Mouse (Mus musculus) forebrain, embryonic 11.5 days (tissue): ENCODE data around the gene Plekho2. TPM values are rescaled to one million over a fixed set of nuclear protein-coding genes. Genes with fewer than 3 reads are reported as not detected.

ENCODE experiments used
- ATAC-seq: fragments of 200-750 bp; cut with Nextera tagmentation; replicated peaks from 2 replicates; pipeline ENCODE4 v1.8.0; 2017; ENCODE audit warnings: moderate TSS enrichment; ENCODE audit not compliant: low FRiP score
- DNase-seq: peaks from one replicate; pipeline ENCODE4 v3.0.0-alpha.2; 2017; ENCODE audit warnings: low spot score
- H3K27ac ChIP-seq: fragments of 300-500 bp; sonication (generic); 2 replicates; pipeline ENCODE4 v1.5.1; 2014; ENCODE audit warnings: low read depth, low read length
- H3K27me3 ChIP-seq: fragments of 300-500 bp; sonication (generic); 2 replicates; pipeline ENCODE4 v1.6.1; 2014; ENCODE audit warnings: mild to moderate bottlenecking, low read length, mixed read lengths; ENCODE audit not compliant: control insufficient read depth, insufficient read depth
- H3K36me3 ChIP-seq: fragments of 300-500 bp; sonication (generic); 2 replicates; pipeline ENCODE4 v1.6.1; 2014; ENCODE audit warnings: mild to moderate bottlenecking, low read length, moderate library complexity, mixed read lengths; ENCODE audit not compliant: control insufficient read depth, insufficient read depth
- H3K4me1 ChIP-seq: fragments of 300-500 bp; sonication (generic); replicated peaks from 2 replicates; pipeline ENCODE4 v1.6.1; 2014; ENCODE audit warnings: low read length, mixed read lengths; ENCODE audit not compliant: control insufficient read depth, insufficient read depth
- H3K4me2 ChIP-seq: fragments of 300-500 bp; sonication (generic); 2 replicates; pipeline ENCODE4 v1.6.1; 2014; ENCODE audit warnings: low read depth, mild to moderate bottlenecking, low read length, moderate library complexity, mixed read lengths; ENCODE audit not compliant: severe bottlenecking
- H3K4me3 ChIP-seq: fragments of 300-500 bp; sonication (generic); 2 replicates; pipeline ENCODE4 v1.5.1; 2014; ENCODE audit warnings: low read depth, low read length
- H3K9ac ChIP-seq: fragments of 300-500 bp; sonication (generic); 2 replicates; pipeline ENCODE4 v1.6.1; 2014; ENCODE audit warnings: low read length
- H3K9me3 ChIP-seq: fragments of 300-500 bp; sonication (generic); 2 replicates; pipeline ENCODE4 v1.6.1; 2016; ENCODE audit warnings: low read length, mixed read lengths; ENCODE audit not compliant: control insufficient read depth
- WGBS: fragments of 180-500 bp; shearing (Covaris S2); extraction: QIAGEN DNeasy Blood & Tissue Kit; methylation state at CpG from one replicate; pipeline ENCODE4 v1.1.7; 2014; 5-methylcytosine and 5-hydroxymethylcytosine counted together
- polyA plus RNA-seq: library from polyadenylated mRNA; unstranded; fragments of >200 nt; fragmentation: Nextera tagmentation; extraction: Ambion mirVana; gene quantifications from 2 replicates; pipeline ENCODE4 v1.2.1, GENCODE M21; 2014

Plekho2 gene
- polyA plus RNA-seq, 1 experiment from 2014 or later, result 8.8 TPM

DNA sequence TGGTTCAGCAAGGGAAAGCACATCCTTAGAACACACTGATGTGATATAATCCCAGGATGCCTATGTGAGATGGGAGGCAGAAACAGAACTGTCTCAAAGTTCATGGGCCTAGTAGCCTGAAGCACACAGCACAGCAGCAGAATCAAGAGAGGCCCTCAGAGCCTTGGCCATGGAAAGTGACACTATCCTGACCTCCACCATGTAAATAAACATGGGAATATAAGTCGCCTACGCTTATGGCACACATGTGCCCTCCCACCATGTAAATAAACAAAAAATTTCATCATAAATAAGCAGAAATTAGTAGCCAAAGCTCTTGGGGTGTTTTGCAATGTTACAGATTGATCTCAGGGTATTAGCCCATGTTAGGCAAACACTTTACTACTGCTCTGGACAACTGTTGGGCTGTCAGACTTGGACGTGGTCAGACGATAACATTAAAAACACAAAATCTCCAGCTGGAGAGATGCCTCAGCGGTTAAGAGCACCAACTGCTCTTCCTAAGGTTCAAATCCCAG, 32.2 kb upstream of the Plekho2 start:
- no peak for DNase-seq
- Histone ChIP-seq H3K9me3 (no peaks in the 10 kb centered on the region), H3K27ac (no peak overlapping the region), H3K4me3 (no peak overlapping the region), H3K36me3 (no peaks in the 10 kb centered on the region), H3K9ac (no peak overlapping the region), H3K4me2 (no peak overlapping the region), H3K27me3 (no peaks in the 10 kb centered on the region), H3K4me1 (no peaks in the 10 kb centered on the region)
- WGBS, result 91% methylated on average over 5 of the region's 5 CpGs
- no peak for ATAC-seq

DNA sequence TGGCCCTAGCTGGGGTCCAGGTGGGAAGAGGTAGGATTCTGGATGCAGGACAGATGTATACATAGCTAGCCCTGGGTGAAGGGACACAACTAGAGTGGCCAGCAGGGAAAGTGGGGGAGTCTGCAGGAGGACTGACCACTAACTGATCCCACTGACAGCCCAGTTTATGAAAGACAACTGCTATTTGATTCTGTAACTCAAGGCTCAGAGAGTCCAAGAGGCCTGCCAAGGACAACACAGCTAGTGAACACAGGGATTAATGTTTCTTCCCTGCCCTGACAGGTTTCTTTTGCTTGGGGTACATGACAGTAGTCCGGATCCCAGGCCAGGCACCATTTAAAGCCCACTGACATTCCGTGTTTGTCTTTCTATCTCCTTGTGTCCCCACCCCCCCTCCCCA, 27.3 kb upstream of the Plekho2 start:
- no peak for ATAC-seq
- Histone ChIP-seq H3K4me3 (no peak overlapping the region), H3K9me3 (no peaks in the 10 kb centered on the region)

DNA sequence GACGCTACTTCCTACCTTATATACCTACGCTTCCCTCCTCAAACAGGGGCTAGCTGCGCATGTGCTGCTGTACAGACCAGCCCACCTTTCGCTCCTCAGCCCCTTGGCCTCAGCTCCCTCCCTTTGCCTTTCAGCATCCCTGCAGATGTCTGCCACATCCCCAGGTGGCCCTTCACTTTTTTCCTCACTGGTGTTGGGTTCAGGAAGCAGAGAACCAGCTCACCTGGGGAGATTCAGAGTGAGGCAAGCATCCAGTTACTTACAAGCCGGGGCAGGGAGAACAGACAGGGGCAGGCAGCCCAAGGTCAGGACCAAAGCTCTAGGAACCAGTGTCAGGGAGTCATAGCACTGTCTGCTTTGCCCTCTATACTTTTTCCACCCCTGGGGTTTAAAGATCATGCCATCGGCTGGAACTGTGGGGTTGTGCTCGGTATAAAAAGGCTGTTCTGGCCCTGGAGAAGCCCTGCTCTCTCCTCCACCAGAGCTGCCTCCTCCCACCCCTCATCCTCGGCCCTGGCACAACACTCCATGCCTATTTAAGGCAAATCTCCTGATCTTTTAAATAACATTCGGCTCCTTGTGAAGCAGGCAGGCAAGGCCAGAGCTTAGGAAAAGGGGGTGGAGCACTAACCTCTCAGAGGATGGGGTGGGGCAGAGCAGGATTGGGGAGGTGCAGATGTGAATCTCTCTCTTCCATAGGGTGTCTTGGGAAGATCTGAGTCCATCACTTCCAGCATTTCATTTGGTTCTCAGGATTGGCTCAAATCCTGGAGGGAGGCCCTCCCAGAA, 26.7 kb upstream of the Plekho2 start:
- ATAC-seq (no peak), DNase-seq (no peak)
- 28% methylated on average over 9 of the region's 9 CpGs for WGBS
- H3K4me1 ChIP-seq, result peaks cover 2% of the 10 kb centered on the region; the same call in 1 of the 2 replicates
- H3K36me3 ChIP-seq, result no peaks in the 10 kb centered on the region
- no peak overlapping the region for H3K4me2 ChIP-seq
- no peak overlapping the region for H3K4me3 ChIP-seq
- H3K9me3 ChIP-seq, result no peaks in the 10 kb centered on the region
- H3K9ac ChIP-seq, result no peak overlapping the region
- H3K27me3 ChIP-seq, result no peaks in the 10 kb centered on the region
- no peak overlapping the region for H3K27ac ChIP-seq

More for the DNA sequence above, 27.3 kb upstream of the Plekho2 start:
- Histone ChIP-seq H3K36me3 (no peaks in the 10 kb centered on the region), H3K27me3 (no peaks in the 10 kb centered on the region), H3K4me2 (no peak overlapping the region), H3K27ac (no peak overlapping the region), H3K4me1 (peaks cover 2% of the 10 kb centered on the region; the same call in 1 of the 2 replicates), H3K9ac (no peak overlapping the region)
- WGBS, result 47% methylated on average over 2 of the region's 2 CpGs
- DNase-seq, result no peak

DNA sequence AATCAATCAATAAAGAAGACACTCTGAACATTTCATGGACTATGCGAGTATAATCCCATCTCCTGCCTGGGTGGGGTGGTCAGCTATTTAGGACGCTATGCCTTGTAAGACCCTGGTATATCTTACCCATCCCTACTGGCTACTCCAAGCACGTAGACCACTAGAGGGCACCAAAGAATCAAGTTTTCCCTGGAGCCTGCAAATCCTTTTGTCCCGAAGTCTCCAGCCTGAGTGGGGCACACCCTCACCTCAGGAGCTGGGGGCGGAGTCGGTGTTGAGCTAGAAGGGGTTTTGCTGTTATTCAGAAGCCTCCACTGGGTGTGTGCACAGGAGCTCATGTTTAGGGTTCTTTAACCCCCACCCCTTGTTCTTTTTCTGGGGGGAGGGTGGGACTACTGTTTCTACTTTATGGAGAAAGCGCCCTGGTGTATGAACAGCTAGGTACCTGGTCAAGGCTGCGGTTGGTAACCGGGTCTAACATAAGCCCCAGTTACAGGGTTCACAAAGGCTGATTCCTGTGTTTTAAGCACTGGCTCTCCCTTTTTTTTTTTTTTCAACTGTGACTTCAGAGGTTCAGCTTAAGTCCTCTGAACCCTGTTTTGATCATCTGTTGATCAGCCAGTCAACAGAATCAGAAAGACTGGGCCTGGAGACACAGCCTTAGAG, 25.8 kb upstream of the Plekho2 start:
- Histone ChIP-seq H3K27ac (no peak overlapping the region), H3K36me3 (no peaks in the 10 kb centered on the region), H3K4me1 (peaks cover 2% of the 10 kb centered on the region; the same call in 1 of the 2 replicates), H3K27me3 (no peaks in the 10 kb centered on the region), H3K9me3 (no peaks in the 10 kb centered on the region), H3K4me2 (peak overlapping the region; percentile 39; the same call in 1 of the 2 replicates), H3K4me3 (no peak overlapping the region), H3K9ac (peak overlapping the region; percentile 35; the same call in 1 of the 2 replicates)
- DNase-seq (peak; percentile 93), ATAC-seq (peak; percentile 71)
- WGBS, result 5% methylated on average over 9 of the region's 9 CpGs

DNA sequence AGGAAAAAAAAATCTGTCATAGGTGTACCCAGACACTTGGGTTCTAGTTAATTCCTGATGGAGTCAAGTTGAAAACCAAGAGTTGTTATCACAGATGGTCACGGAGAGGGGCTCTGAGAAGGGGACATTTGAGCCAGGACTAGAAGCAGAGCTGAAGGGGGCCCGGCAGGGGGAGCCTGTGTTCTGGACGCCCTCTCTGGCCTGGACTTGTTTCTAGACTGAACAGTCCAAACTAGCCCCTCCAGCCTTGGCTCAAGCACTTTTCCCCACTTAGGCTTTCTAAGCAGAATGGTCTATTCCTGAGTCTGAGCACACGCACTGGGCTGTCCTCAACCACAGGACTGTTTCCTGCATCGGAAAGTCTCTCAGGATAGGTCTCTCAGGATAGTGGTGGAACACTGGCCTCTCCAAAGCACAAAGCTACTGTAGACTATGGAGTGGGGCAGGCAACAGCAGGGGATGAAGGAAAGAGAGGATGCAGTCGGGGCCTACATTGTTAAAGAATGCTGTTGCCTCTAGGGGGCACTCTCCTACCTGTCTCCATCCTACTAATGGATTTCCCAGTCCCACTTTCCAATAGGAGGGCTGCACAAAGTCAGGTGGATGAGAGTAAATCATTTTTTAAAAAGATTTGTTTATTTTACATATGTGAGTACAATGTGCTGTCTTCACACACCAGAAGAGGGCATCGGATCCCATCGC, 23.7 kb upstream of the Plekho2 start:
- H3K27ac ChIP-seq, result no peak overlapping the region
- 49% methylated on average over 8 of the region's 8 CpGs for WGBS
- H3K4me3 ChIP-seq, result no peak overlapping the region
- peaks cover 2% of the 10 kb centered on the region; the same call in 1 of the 2 replicates for H3K4me1 ChIP-seq
- ATAC-seq, result no peak
- no peak for DNase-seq
- H3K9ac ChIP-seq, result no peak overlapping the region
- H3K36me3 ChIP-seq, result no peaks in the 10 kb centered on the region
- H3K27me3 ChIP-seq, result no peaks in the 10 kb centered on the region
- H3K9me3 ChIP-seq, result no peaks in the 10 kb centered on the region
- no peak overlapping the region for H3K4me2 ChIP-seq

DNA sequence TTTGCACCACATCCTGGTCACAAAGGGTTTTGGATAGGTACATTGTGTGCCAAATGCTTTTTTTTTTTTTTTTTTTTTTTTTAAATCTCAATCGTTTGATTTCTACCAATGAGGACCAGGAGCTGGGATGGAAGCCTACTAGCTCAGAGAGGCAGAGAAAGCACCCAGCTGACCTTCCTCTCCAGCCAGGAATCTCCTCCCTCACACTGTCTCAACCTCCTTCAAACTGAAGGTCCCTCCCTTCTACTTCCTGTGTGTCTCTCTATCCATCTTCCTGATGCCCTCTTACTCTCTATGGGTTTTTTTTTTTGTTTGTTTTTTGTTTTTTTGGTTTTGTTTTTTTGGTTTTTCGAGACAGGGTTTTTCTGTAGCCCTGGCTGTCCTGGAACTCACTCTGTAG, 21.1 kb upstream of the Plekho2 start:
- H3K27ac ChIP-seq, result no peak overlapping the region
- H3K9me3 ChIP-seq, result no peaks in the 10 kb centered on the region
- no peak overlapping the region for H3K4me2 ChIP-seq
- no peak for DNase-seq
- no peak overlapping the region for H3K4me3 ChIP-seq
- H3K36me3 ChIP-seq, result no peaks in the 10 kb centered on the region
- H3K9ac ChIP-seq, result no peak overlapping the region
- H3K4me1 ChIP-seq, result no peaks in the 10 kb centered on the region; the same call in 1 of the 2 replicates
- no peaks in the 10 kb centered on the region for H3K27me3 ChIP-seq
- 69% methylated on average over 2 of the region's 2 CpGs for WGBS
- no peak for ATAC-seq

DNA sequence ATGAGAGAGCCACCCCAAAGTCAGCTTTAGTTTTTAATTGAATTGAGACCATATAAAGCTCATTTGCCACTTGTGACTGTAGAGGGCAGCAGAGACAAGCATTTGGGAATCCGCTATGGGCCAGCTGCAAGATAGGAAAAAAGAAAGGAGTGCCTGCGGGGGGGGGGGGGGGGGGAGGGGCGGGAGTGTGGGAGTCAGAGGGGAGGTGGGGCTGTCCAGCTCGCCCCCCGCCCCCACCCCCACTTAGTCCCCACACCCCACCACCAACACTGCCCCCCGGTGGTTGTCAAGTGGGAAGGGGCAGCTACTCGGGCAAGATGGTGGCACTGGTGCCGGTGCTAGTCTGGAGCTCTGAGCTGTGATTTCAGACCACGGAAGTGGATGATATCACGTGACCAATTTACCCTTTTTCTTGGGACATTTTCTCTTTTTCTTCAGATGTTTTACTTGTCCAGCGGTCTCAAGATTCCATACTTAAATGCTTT, 19.0 kb upstream of the Plekho2 start:
- ATAC-seq, result no peak
- H3K27me3 ChIP-seq, result no peaks in the 10 kb centered on the region
- no peak for DNase-seq
- no peaks in the 10 kb centered on the region for H3K9me3 ChIP-seq
- H3K9ac ChIP-seq, result no peak overlapping the region
- 52% methylated on average over 7 of the region's 11 CpGs for WGBS
- H3K36me3 ChIP-seq, result no peaks in the 10 kb centered on the region; the same call in none of the 2 replicates
- no peak overlapping the region for H3K4me2 ChIP-seq
- no peaks in the 10 kb centered on the region for H3K4me1 ChIP-seq
- no peak overlapping the region for H3K27ac ChIP-seq
- no peak overlapping the region for H3K4me3 ChIP-seq

DNA sequence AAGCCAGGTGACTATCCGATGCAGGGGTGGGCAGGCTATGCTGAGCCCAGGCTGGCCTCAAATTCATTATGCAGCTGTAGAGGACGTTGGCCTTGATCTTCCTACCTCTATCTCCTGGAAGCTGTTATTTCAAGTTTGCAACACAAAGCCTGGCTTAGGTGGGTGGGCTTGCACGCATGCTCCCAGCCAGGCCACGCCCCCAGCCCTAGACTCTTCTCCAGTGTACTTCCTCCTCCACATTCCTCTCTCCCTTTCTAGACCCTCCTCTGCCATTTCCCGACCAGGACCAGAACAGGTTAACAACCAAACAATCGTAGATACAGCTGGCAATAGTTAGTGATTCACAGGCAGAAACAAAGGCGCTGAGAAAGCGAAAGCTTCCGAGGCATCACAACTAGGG, 13.8 kb upstream of the Plekho2 start:
- Histone ChIP-seq H3K27ac (no peak overlapping the region), H3K9me3 (no peaks in the 10 kb centered on the region), H3K4me3 (no peak overlapping the region), H3K4me2 (no peak overlapping the region), H3K9ac (no peak overlapping the region), H3K27me3 (no peaks in the 10 kb centered on the region), H3K4me1 (peaks cover 9% of the 10 kb centered on the region), H3K36me3 (peaks cover 11% of the 10 kb centered on the region)
- DNase-seq (no peak), ATAC-seq (no peak)
- WGBS, result 88% methylated on average over 9 of the region's 9 CpGs
